Mouse (Mus musculus) ZHBTc4 (cell line): Measurements from ENCODE around the gene Def8.
"Not testable (repeated sequence)": the region's sequence is repeated elsewhere in the genome, so short reads cannot be mapped to it uniquely, and the experiment has no call there.

Source experiments
- DNase-seq: peaks from one replicate; pipeline ENCODE4 v3.0.0-alpha.2; 2011; ENCODE audit warnings: low read depth, low spot score

The Def8 gene

GRCm38 (mm10) chr8:123432381-123432780 is 9.1 kb downstream of the Def8 start:
- DNase-seq = no peak

GRCm38 (mm10) chr8:123433241-123433974 is 10.1 kb downstream of the Def8 start:
- DNase-seq = not testable (repeated sequence)

- no peak for DNase-seq
These were observed 18.5 kb downstream of the Def8 start for GRCm38 (mm10) chr8:123441788-123442187.

- no peak for DNase-seq
These were observed 19.0 kb downstream of the Def8 start for GRCm38 (mm10) chr8:123442351-123442750.

- peak; percentile 92 for DNase-seq
These were observed 19.7 kb downstream of the Def8 start for GRCm38 (mm10) chr8:123442871-123443575.

GRCm38 (mm10) chr8:123443576-123443921 is 20.2 kb downstream of the Def8 start:
- DNase-seq = no peak

- DNase-seq = peak; percentile 0
These were observed 20.8 kb downstream of the Def8 start for GRCm38 (mm10) chr8:123444131-123444530.

GRCm38 (mm10) chr8:123445981-123446380 is 22.7 kb downstream of the Def8 start:
- DNase-seq = peak; percentile 30

GRCm38 (mm10) chr8:123446799-123447198 is 23.5 kb downstream of the Def8 start:
- peak; percentile 89 for DNase-seq

GRCm38 (mm10) chr8:123450783-123451182 is 27.5 kb downstream of the Def8 start:
- DNase-seq = peak; percentile 0

GRCm38 (mm10) chr8:123451747-123452146 is 28.4 kb downstream of the Def8 start:
- peak; percentile 1 for DNase-seq

GRCm38 (mm10) chr8:123452149-123452548 is 28.8 kb downstream of the Def8 start:
- peak; percentile 0 for DNase-seq

GRCm38 (mm10) chr8:123453291-123453690 is 30.0 kb downstream of the Def8 start:
- peak; percentile 64 for DNase-seq

- peak; percentile 98 for DNase-seq
These were observed 30.6 kb downstream of the Def8 start for GRCm38 (mm10) chr8:123453951-123454350.

GRCm38 (mm10) chr8:123454559-123454958 is 31.2 kb downstream of the Def8 start:
- DNase-seq = peak; percentile 0

- DNase-seq = no peak
These were observed 40.3 kb downstream of the Def8 start for GRCm38 (mm10) chr8:123463651-123464050.

GRCm38 (mm10) chr8:123467476-123467875 is 44.1 kb downstream of the Def8 start:
- DNase-seq = peak; percentile 4

GRCm38 (mm10) chr8:123472991-123473390 is 49.7 kb downstream of the Def8 start:
- not testable (repeated sequence) for DNase-seq

- not testable (repeated sequence) for DNase-seq
These were observed 51.2 kb downstream of the Def8 start for GRCm38 (mm10) chr8:123474549-123474948.

- peak; percentile 46 for DNase-seq
These were observed 53.8 kb downstream of the Def8 start for GRCm38 (mm10) chr8:123476911-123477736.

GRCm38 (mm10) chr8:123477737-123478258 is 54.5 kb downstream of the Def8 start, which contains the start of gene Afg3l1:
TSS of gene Afg3l1 (plus strand) at chr8:123477903.
- DNase-seq = peak; percentile 92
